Mouse (Mus musculus): ENCODE measurements around the gene Jam3. TPM values are rescaled to one million over a fixed set of nuclear protein-coding genes. Genes with fewer than 3 reads are reported as not detected.
"Not testable (repeated sequence)": the region's sequence is repeated elsewhere in the genome, so short reads cannot be mapped to it uniquely, and the experiment has no call there.

Jam3 gene
- polyA plus RNA-seq, 1 experiment, result 10.7 TPM

- Histone ChIP-seq H3K4me1 (ENCODE audit: control insufficient read depth, insufficient read depth, low read length) (no peaks in the 10 kb centered on the region), H3K4me3 (replicated peaks; ENCODE audit: extremely low read depth, low read depth, low read length) (no peak overlapping the region)
- WGBS, result 66% methylated on average over 5 of the region's 5 CpGs
- DNase-seq, result no peak
- TF ChIP-seq CTCF (IDR thresholded peaks at IDR 0.05; ENCODE audit: insufficient read depth, low read length) (no peak), POLR2A (IDR thresholded peaks at IDR 0.05; ENCODE audit: borderline replicate concordance, extremely low read depth, low read depth, low read length) (no peak)
Measured at GRCm38 (mm10) chr9:27174079-27174478, 18.9 kb upstream of the Jam3 start.

- Histone ChIP-seq H3K4me1 (ENCODE audit: control insufficient read depth, insufficient read depth, low read length) (no peaks in the 10 kb centered on the region), H3K4me3 (replicated peaks; ENCODE audit: extremely low read depth, low read depth, low read length) (no peak overlapping the region)
- TF ChIP-seq POLR2A (IDR thresholded peaks at IDR 0.05; ENCODE audit: borderline replicate concordance, extremely low read depth, low read depth, low read length) (no peak), CTCF (IDR thresholded peaks at IDR 0.05; ENCODE audit: insufficient read depth, low read length) (no peak)
- 79% methylated on average over 2 of the region's 2 CpGs for WGBS
- DNase-seq, result no peak
Measured at GRCm38 (mm10) chr9:27173646-27174045, 18.4 kb upstream of the Jam3 start.

- WGBS, result 65% methylated on average over 6 of the region's 6 CpGs
- TF ChIP-seq POLR2A (IDR thresholded peaks at IDR 0.05; ENCODE audit: borderline replicate concordance, extremely low read depth, low read depth, low read length) (no peak), CTCF (IDR thresholded peaks at IDR 0.05; ENCODE audit: insufficient read depth, low read length) (no peak)
- no peak for DNase-seq
- Histone ChIP-seq H3K4me3 (replicated peaks; ENCODE audit: extremely low read depth, low read depth, low read length) (no peak overlapping the region), H3K4me1 (ENCODE audit: control insufficient read depth, insufficient read depth, low read length) (no peaks in the 10 kb centered on the region)
Measured at GRCm38 (mm10) chr9:27172839-27173238, 17.6 kb upstream of the Jam3 start.

GRCm38 (mm10) chr9:27170726-27171125 is 15.5 kb upstream of the Jam3 start:
- DNase-seq, result no peak
- no peak overlapping the region for H3K4me3 ChIP-seq (replicated peaks; ENCODE audit: extremely low read depth, low read depth, low read length)
- TF ChIP-seq POLR2A (IDR thresholded peaks at IDR 0.05; ENCODE audit: borderline replicate concordance, extremely low read depth, low read depth, low read length) (no peak), CTCF (IDR thresholded peaks at IDR 0.05; ENCODE audit: insufficient read depth, low read length) (no peak)
- no peaks in the 10 kb centered on the region for H3K4me1 ChIP-seq (ENCODE audit: control insufficient read depth, insufficient read depth, low read length)
- WGBS, result 50% methylated on average over 3 of the region's 3 CpGs

GRCm38 (mm10) chr9:27166981-27167380 is 11.8 kb upstream of the Jam3 start:
- H3K4me3 ChIP-seq (replicated peaks; ENCODE audit: extremely low read depth, low read depth, low read length), result no peak overlapping the region
- DNase-seq, result no peak
- H3K4me1 ChIP-seq (ENCODE audit: control insufficient read depth, insufficient read depth, low read length), result no peaks in the 10 kb centered on the region
- 97% methylated on average over 1 of the region's 1 CpGs for WGBS
- TF ChIP-seq CTCF (IDR thresholded peaks at IDR 0.05; ENCODE audit: insufficient read depth, low read length), result no peak

GRCm38 (mm10) chr9:27165596-27165995 is 10.4 kb upstream of the Jam3 start:
- DNase-seq, result no peak
- no peak for TF ChIP-seq POLR2A (IDR thresholded peaks at IDR 0.05; ENCODE audit: borderline replicate concordance, extremely low read depth, low read depth, low read length)
- no peak for TF ChIP-seq CTCF (IDR thresholded peaks at IDR 0.05; ENCODE audit: insufficient read depth, low read length)
- 44% methylated on average over 3 of the region's 3 CpGs for WGBS

GRCm38 (mm10) chr9:27164957-27165356 is 9.7 kb upstream of the Jam3 start:
- WGBS, result 90% methylated on average over 2 of the region's 2 CpGs
- H3K4me1 ChIP-seq (ENCODE audit: control insufficient read depth, insufficient read depth, low read length), result no peaks in the 10 kb centered on the region
- no peak for TF ChIP-seq CTCF (IDR thresholded peaks at IDR 0.05; ENCODE audit: insufficient read depth, low read length)
- no peak for TF ChIP-seq POLR2A (IDR thresholded peaks at IDR 0.05; ENCODE audit: borderline replicate concordance, extremely low read depth, low read depth, low read length)
- H3K4me3 ChIP-seq (replicated peaks; ENCODE audit: extremely low read depth, low read depth, low read length), result no peak overlapping the region
- no peak for DNase-seq

More at GRCm38 (mm10) chr9:27165596-27165995, 10.4 kb upstream of the Jam3 start:
- H3K4me1 ChIP-seq (ENCODE audit: control insufficient read depth, insufficient read depth, low read length), result no peaks in the 10 kb centered on the region
- no peak overlapping the region for H3K4me3 ChIP-seq (replicated peaks; ENCODE audit: extremely low read depth, low read depth, low read length)

GRCm38 (mm10) chr9:27163661-27164060 is 8.4 kb upstream of the Jam3 start:
- H3K4me3 ChIP-seq (replicated peaks; ENCODE audit: extremely low read depth, low read depth, low read length); DNase-seq; H3K4me1 ChIP-seq (ENCODE audit: control insufficient read depth, insufficient read depth, low read length): not testable (repeated sequence)
- WGBS, result 73% methylated on average over 5 of the region's 5 CpGs

- WGBS, result 88% methylated on average over 4 of the region's 4 CpGs
- TF ChIP-seq POLR2A (IDR thresholded peaks at IDR 0.05; ENCODE audit: borderline replicate concordance, extremely low read depth, low read depth, low read length) (no peak), CTCF (IDR thresholded peaks at IDR 0.05; ENCODE audit: insufficient read depth, low read length) (no peak)
- H3K4me1 ChIP-seq (ENCODE audit: control insufficient read depth, insufficient read depth, low read length), result no peaks in the 10 kb centered on the region; the same call in 1 of the 2 replicates
- H3K4me3 ChIP-seq (replicated peaks; ENCODE audit: extremely low read depth, low read depth, low read length), result no peak overlapping the region
- no peak for DNase-seq
Measured at GRCm38 (mm10) chr9:27153861-27154260, 1.4 kb downstream of the Jam3 start.

- H3K4me3 ChIP-seq (replicated peaks; ENCODE audit: extremely low read depth, low read depth, low read length), result no peak overlapping the region
- 51% methylated on average over 9 of the region's 9 CpGs for WGBS
Measured at GRCm38 (mm10) chr9:27149836-27150235, 5.4 kb downstream of the Jam3 start.

More at GRCm38 (mm10) chr9:27149836-27150235, 5.4 kb downstream of the Jam3 start:
- no peak for DNase-seq
- no peaks in the 10 kb centered on the region; the same call in 1 of the 2 replicates for H3K4me1 ChIP-seq (ENCODE audit: control insufficient read depth, insufficient read depth, low read length)
- TF ChIP-seq CTCF (IDR thresholded peaks at IDR 0.05; ENCODE audit: insufficient read depth, low read length) (no peak), POLR2A (IDR thresholded peaks at IDR 0.05; ENCODE audit: borderline replicate concordance, extremely low read depth, low read depth, low read length) (no peak)

All from lung, adult 2 months (tissue).